Mouse (Mus musculus) heart, adult 2 months (tissue): ENCODE measurements around the gene Btg3. TPM values are rescaled to one million over a fixed set of nuclear protein-coding genes. Genes with fewer than 3 reads are reported as not detected.

Source experiments
- DNase-seq, 2 experiments: peaks; one replicate each; pipeline ENCODE4 v3.0.0; 2021
- H3K27ac ChIP-seq: fragments of 200-600 bp; 2 replicates; pipeline ENCODE4 v1.8.1; 2022
- H3K27me3 ChIP-seq: fragments of 200-500 bp; 2 replicates; pipeline ENCODE4 v1.6.1; 2012; ENCODE audit warnings: mild to moderate bottlenecking, low read length, inconsistent platforms, mixed read lengths; ENCODE audit not compliant: control insufficient read depth, insufficient read depth
- H3K36me3 ChIP-seq: fragments of 200-500 bp; 2 replicates; pipeline ENCODE4 v1.6.1; 2012; ENCODE audit warnings: low read length, inconsistent platforms; ENCODE audit not compliant: control insufficient read depth, insufficient read depth
- H3K4me1 ChIP-seq: fragments of 200-500 bp; 2 replicates; pipeline ENCODE4 v1.6.1; 2011; ENCODE audit warnings: low read length; ENCODE audit not compliant: control insufficient read depth, insufficient read depth
- H3K4me3 ChIP-seq: fragments of 200-600 bp; 2 replicates; pipeline ENCODE4 v1.8.1; 2022
- H3K79me2 ChIP-seq: fragments of 200-500 bp; replicated peaks from 2 replicates; pipeline ENCODE4 v1.6.1; 2012; ENCODE audit warnings: mild to moderate bottlenecking, inconsistent platforms, low read length, moderate library complexity, mixed read lengths; ENCODE audit not compliant: control insufficient read depth, insufficient read depth
- H3K9ac ChIP-seq: fragments of 200-500 bp; 2 replicates; pipeline ENCODE4 v1.6.1; 2012; ENCODE audit warnings: low read depth, mild to moderate bottlenecking, control low read depth, inconsistent platforms, low read length, mixed read lengths
- CTCF ChIP-seq: fragments of 200-600 bp; IDR thresholded peaks from 2 replicates; pipeline ENCODE4 v1.8.1; 2022; ENCODE audit warnings: antibody characterized with exemption, mild to moderate bottlenecking, moderate library complexity
- EP300 ChIP-seq: fragments of 200-500 bp; IDR thresholded peaks from 2 replicates; pipeline ENCODE4 v1.6.1; 2011; ENCODE audit warnings: low read depth, low read length, control low read depth; ENCODE audit not compliant: insufficient read depth
- POLR2A ChIP-seq: fragments of 200-500 bp; IDR thresholded peaks from 2 replicates; pipeline ENCODE4 v1.6.1; 2011; ENCODE audit warnings: mild to moderate bottlenecking, low read depth, low read length, control low read depth; ENCODE audit not compliant: insufficient read depth
- WGBS: fragments of 180-500 bp; shearing (Covaris S2); methylation state at CpG from one replicate; pipeline ENCODE4 v1.1.7; 2018; 5-methylcytosine and 5-hydroxymethylcytosine counted together
- intact Hi-C: fragments of 180-260 bp; cut with DNase I; formaldehyde crosslinking; loops from one replicate; pipeline ENCODE4 v1.15.1; 2025
- polyA plus RNA-seq: library from polyadenylated mRNA; depleted of rRNA; stranded (reverse); fragments of >200 nt; gene quantifications from 2 replicates; pipeline ENCODE4 v1.2.3, GENCODE M21; 2012
- total RNA-seq, 2 experiments: library from RNA; stranded (reverse); gene quantifications; 2 replicates each; pipeline ENCODE4 v1.2.3; 2021

Gene Btg3
- total and polyA plus RNA-seq, 3 experiments = 1.7 to 7.1 (median 6.8) TPM

GRCm38 (mm10) chr16:78402316-78402715, 25.3 kb upstream of the Btg3 start:
- intact Hi-C loops = no loop called here
- no peak overlapping the region for H3K27ac ChIP-seq
- H3K36me3 ChIP-seq = no peaks in the 10 kb centered on the region
- WGBS = 13% methylated on average over 2 of the region's 2 CpGs
- no peaks in the 10 kb centered on the region; the same call in 1 of the 2 replicates for H3K4me1 ChIP-seq
- no peaks in the 10 kb centered on the region for H3K27me3 ChIP-seq
- no peak overlapping the region for H3K4me3 ChIP-seq
- TF ChIP-seq CTCF = no peak
- TF ChIP-seq EP300 = no peak
- TF ChIP-seq POLR2A = no peak
- no peaks in the 10 kb centered on the region for H3K79me2 ChIP-seq
- DNase-seq = no peak
- no peak overlapping the region for H3K9ac ChIP-seq

GRCm38 (mm10) chr16:78399423-78399822, 22.4 kb upstream of the Btg3 start:
- intact Hi-C loops = no loop called here
- Histone ChIP-seq H3K27ac (no peak overlapping the region), H3K79me2 (no peaks in the 10 kb centered on the region), H3K36me3 (no peaks in the 10 kb centered on the region), H3K4me1 (no peaks in the 10 kb centered on the region; the same call in 1 of the 2 replicates), H3K4me3 (no peak overlapping the region), H3K9ac (no peak overlapping the region), H3K27me3 (no peaks in the 10 kb centered on the region)
- 89% methylated on average over 3 of the region's 3 CpGs for WGBS
- DNase-seq = no peak
- no peak for TF ChIP-seq EP300
- TF ChIP-seq POLR2A = no peak
- no peak for TF ChIP-seq CTCF

- no peak for DNase-seq
- H3K4me3 ChIP-seq = no peak overlapping the region
- H3K9ac ChIP-seq = no peak overlapping the region
- H3K4me1 ChIP-seq = no peaks in the 10 kb centered on the region; the same call in 1 of the 2 replicates
- no peaks in the 10 kb centered on the region for H3K27me3 ChIP-seq
- TF ChIP-seq CTCF = no peak
- TF ChIP-seq POLR2A = no peak
- no peak for TF ChIP-seq EP300
- 72% methylated on average over 6 of the region's 6 CpGs for WGBS
- H3K79me2 ChIP-seq = no peaks in the 10 kb centered on the region
- H3K27ac ChIP-seq = no peak overlapping the region
- intact Hi-C loops = no loop called here
- H3K36me3 ChIP-seq = no peaks in the 10 kb centered on the region
Measured at GRCm38 (mm10) chr16:78398734-78399133, 21.7 kb upstream of the Btg3 start.

- H3K36me3 ChIP-seq = peaks cover 10% of the 10 kb centered on the region
- DNase-seq = no peak
- H3K27ac ChIP-seq = peak overlapping the region; percentile 63
- H3K79me2 ChIP-seq = no peaks in the 10 kb centered on the region
- intact Hi-C loops = loop anchor here (5.0 kb wide), 1 partner anchor 36 kb away; no protein-coding TSS in a partner anchor
- H3K4me3 ChIP-seq = no peak overlapping the region
- H3K4me1 ChIP-seq = peaks cover 2% of the 10 kb centered on the region
- H3K9ac ChIP-seq = no peak overlapping the region
- whole genome bisulfite sequencing = 41% methylated on average over 2 of the region's 2 CpGs
- H3K27me3 ChIP-seq = no peaks in the 10 kb centered on the region
- TF ChIP-seq EP300 = no peak
- no peak for TF ChIP-seq CTCF
- TF ChIP-seq POLR2A = no peak
Measured at GRCm38 (mm10) chr16:78391354-78391753, 14.4 kb upstream of the Btg3 start.

- Histone ChIP-seq H3K27me3 (no peaks in the 10 kb centered on the region), H3K27ac (no peak overlapping the region), H3K36me3 (peaks cover 10% of the 10 kb centered on the region), H3K4me3 (no peak overlapping the region), H3K9ac (no peak overlapping the region), H3K4me1 (peaks cover 2% of the 10 kb centered on the region), H3K79me2 (no peaks in the 10 kb centered on the region)
- intact Hi-C loops = loop anchor here (5.0 kb wide), 1 partner anchor 37 kb away; no protein-coding TSS in a partner anchor
- DNase-seq = no peak
- 70% methylated on average over 3 of the region's 3 CpGs for WGBS
- TF ChIP-seq POLR2A = no peak
- TF ChIP-seq EP300 = no peak
- TF ChIP-seq CTCF = no peak
Measured at GRCm38 (mm10) chr16:78389986-78390385, 13.0 kb upstream of the Btg3 start.

GRCm38 (mm10) chr16:78389122-78389521, 12.1 kb upstream of the Btg3 start:
- TF ChIP-seq POLR2A = no peak
- TF ChIP-seq CTCF = no peak
- TF ChIP-seq EP300 = no peak
- Histone ChIP-seq H3K79me2 (no peaks in the 10 kb centered on the region), H3K27me3 (no peaks in the 10 kb centered on the region), H3K9ac (no peak overlapping the region), H3K4me3 (no peak overlapping the region), H3K36me3 (peaks cover 10% of the 10 kb centered on the region), H3K4me1 (peaks cover 2% of the 10 kb centered on the region), H3K27ac (no peak overlapping the region)
- no peak for DNase-seq
- intact Hi-C loops = no loop called here
- 90% methylated on average over 4 of the region's 4 CpGs for WGBS
